Mouse (Mus musculus): Measurements from ENCODE around the gene Unkl. TPM values are rescaled to one million over a fixed set of nuclear protein-coding genes. Genes with fewer than 3 reads are reported as not detected.
A peak's percentile ranks its signal among the peaks of the same experiment; 100 is the strongest.
"Not testable (repeated sequence)": the region's sequence is repeated elsewhere in the genome, so short reads cannot be mapped to it uniquely, and the experiment has no call there.

The Unkl gene
- total RNA-seq, 1 experiment from 2014 or later, result 19.9 TPM

DNA sequence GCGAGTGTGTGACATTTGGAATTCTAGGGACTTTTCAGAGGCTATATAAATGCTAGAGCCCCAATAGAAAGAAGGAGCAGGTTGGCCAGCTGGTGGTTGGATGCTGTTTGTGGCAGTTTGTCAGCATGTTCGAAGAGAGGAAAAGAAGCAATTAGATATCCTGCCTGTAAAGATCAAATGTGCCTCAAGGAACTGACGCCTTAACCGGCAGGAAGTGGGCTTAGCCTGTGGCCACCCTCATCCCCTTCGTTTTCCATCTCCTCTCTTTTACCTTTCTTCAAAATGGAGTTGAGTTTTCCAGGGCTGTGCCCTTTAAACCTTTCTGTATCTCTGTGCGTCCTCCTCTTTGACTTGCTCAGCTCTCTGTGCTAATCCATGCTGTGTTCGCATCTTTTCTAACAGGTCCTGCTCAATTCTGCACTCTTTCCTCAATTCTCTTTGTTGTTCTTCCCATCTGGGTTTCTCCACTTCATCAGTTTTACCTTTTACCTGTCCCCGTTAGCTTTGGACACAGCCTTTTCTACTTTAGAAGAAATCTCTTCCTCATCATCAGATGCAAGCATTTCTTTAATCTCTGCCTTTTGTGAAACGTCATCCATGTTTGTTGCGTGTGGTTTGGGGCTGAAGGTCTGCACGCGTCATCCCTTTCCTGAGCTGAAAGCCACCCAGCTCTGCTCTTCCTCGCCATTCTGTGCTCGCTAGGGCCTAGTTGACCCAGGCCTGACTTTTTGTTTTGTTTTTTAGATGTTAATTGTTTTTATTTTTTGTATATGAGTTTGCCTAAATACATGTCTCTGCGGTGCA is 31.5 kb downstream of the Unkl start:
- no peak for DNase-seq

DNA sequence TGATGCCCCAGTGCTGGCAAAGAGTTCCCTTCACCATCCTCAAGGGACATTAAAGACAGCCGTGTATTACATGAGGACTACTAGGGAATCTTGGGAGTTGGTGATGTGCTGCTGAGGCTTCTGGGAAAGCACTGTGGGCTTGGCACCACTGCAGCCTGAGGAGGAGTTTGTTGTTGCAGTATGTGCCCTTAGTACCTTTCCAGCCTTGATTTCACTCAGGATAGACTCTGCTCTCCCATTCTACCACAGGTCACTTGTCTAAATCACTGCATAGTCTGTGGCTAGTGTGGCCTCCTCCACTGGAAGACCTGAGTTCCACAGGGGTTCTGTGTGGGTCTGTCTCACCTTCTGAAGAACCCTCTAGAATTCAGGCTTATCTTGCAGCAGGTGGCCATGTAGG is 32.5 kb downstream of the Unkl start:
- no peak for DNase-seq

DNA sequence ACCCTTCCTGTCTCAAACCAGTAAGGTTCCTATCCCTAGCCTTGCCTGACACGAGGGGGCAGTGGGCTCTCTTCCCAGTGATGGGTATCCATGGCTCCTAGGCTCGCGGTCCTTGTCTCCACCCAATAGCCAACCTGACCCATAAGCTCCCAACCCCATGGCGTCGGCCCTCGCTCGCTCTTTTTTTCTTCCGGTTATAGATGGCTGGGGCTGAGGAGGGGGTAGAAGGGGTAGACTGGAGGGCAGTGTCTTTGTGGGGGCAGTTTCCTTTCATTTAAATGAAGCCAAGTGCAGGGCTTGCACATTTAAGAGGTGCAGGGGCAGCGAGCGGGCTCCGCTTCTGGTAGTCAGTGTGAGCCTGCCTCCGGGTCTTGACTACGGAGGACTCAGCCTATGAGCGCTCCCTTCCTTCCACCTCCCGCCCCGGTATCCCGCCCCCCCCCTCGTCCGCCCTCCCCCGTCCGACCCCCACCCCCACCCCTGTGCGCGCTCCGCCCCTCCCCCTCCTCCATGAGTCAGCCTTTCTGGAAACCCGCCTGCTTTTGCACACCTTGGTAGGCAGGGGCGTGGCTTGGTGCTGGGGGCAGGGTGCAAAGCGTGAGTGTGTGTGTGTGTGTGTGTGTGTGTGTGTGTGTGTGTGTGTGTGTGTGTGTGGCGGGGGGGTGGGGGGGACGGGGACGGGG is 33.8 kb downstream of the Unkl start:
- DNase-seq, result peak; percentile 82

DNA sequence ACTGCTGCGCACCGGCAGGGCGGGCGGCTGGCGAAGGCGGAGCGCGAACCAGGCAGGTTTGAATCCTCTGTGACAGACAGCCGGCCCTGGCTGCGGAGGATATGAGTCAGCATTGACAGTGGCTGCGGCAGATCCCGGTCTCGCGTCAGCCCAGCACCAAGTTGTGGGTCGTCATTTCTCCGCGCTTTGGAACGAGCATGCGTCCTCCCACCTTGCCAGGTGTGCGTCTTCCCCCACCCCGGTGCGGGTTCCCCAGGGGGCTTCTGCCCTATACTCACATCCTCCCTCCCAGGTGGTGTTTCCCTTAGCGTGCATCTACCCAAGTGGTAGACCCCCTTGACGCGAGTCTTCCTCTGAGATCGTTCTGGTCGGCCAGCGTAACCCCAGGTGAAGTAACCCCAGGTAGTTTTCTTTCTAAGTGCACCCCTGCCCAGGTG is 34.3 kb downstream of the Unkl start:
- not testable (repeated sequence) for DNase-seq

DNA sequence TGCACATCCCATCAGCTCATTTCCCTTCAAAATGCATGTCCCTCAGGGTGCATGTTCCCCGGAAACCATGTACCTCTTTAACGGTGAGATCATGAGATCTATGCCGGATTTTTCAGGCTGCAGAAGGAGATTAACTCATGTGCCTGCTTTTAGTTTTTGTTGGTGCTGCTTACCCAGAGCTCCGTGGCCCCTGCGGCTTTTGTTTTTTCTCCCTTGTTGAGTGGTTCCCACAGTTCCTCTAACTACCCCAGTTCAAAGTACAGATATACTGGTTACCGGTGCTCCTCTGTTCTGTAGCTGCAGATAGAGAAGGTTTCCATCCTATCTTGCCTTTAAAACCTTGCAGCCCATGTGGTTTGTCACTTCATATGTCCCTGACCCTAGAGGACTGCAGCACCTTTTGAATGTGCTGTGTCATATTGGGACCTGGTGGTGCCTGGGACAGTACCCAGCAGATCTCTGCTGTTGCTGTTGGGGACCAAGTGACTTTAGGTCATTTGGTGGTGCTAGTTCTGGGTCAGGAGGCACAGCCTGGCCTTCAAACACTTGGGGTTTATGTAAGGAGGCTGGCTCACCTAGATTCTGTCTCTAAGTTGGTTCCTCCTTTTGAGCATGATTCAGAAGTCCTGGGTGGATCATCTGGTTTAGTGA is 34.9 kb downstream of the Unkl start:
- DNase-seq, result no peak

DNA sequence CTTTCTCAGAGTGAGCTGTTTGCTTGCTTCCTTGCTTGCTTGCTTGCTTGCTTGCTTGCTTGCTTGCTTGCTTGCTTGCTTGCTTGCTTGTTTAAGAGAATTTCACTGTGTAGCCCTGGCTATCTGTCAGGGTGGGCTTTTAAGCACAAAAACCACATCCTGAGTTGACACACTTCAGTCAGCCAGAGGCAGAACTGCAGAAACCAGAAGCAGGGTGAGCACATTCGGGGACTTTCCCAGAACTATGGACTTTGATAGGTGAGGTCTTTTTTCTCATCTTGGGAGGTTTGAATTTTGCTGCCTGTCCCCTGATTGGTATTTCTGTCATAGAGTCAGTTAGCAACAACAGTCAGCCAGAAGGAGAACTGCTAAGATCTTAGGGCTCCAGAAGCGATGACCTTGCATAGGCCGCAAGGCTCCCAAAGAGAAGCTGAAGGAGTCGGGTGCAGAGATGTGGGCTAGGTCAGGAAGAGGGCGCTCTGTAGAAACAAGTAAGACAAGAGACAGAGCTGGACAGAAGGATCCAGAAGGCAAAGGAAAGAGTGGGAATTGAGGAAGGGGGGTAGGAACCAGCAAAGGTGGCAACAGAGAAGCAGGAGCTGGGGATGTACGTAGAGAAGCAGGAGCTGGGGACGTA is 36.5 kb downstream of the Unkl start:
- DNase-seq, result no peak

DNA sequence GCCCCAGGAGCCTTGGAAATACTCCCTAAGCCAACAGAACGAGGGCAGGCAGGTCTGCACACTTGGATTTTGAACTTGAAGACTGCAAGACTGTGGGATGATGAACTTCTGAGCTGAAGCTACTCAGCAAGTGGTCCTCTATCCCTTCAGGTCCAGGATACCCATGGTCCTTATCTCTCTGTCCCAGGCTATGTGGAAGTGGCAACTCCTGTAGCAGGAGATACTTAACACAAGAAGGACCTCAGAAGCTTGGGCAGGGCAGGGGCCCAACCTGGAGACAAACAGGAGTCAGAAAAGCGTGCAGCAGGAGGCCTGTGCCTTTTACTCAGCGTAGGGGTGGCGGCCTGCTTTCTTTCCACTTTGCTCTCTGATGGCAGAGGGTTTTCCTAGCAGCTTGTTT is 37.5 kb downstream of the Unkl start:
- DNase-seq, result no peak

DNA sequence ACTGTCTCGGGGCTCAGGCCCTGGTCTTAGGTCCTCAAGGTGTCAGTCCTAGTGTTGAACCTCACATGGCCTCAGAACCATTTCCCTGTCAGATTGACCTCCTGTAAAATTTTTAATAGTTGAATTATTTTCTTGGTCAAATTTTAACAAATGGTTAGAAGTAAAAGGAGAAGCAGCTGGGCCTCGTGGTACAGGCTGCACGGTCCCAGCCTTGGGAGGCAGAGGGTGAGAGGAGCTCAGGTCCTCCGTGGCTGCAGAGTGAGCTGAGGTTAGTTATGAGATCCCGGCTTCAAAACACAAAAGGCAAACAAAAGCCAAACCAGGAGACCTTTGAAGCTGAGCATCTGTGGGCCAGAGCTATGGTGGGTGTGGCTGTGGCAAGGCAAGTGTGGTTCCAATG is 39.8 kb downstream of the Unkl start:
- DNase-seq, result no peak

DNA sequence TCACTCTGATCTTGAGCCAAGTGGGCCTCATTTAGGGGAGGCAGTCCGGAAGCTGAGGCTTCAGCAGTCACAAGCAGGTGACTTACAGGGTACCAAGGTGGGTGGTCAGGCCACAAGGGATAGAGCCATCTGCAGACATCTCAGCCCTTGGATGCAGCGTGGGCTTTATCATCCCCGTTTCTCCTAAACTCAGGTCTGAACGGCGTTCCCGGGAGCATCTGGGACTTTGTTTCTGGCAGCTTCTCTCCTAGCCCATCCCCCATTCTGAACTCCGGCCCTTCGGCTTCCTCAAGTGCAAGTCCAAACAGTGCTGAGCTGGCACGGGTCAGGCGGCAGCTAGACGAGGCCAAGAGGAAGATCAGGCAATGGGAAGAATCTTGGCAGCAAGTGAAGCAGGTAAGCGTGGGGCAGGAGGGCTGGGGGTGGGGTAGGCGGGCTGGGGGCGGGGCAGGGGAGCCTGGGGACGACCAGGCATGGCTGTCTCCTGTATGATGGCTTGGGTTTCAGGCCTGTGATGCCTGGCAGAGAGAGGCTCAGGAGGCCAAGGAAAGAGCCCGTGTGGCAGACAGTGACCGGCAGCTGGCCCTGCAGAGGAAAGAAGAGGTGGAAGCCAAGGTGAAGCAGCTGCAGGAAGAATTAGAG is 41.9 kb downstream of the Unkl start:
- DNase-seq, result not testable (repeated sequence)

DNA sequence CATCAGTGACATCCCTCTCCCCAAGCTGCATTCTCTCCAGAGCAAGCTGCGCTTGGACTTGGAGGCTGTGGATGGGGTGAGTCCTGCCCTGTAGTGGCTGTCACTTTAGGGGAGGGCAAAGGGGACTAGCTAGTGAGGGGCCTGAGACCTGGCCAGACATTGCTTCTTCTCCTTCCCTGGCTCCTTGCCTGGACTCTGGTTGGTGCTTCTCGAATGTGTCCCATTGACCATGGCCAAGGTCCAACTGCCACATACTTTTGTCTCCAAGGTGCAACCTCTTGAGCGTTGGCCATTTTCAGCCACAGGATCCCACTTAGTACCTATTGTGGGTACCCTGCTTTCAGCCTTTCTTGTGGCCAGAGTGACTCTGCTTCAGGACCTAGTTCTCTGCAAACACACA is 42.5 kb downstream of the Unkl start:
- DNase-seq, result no peak

DNA sequence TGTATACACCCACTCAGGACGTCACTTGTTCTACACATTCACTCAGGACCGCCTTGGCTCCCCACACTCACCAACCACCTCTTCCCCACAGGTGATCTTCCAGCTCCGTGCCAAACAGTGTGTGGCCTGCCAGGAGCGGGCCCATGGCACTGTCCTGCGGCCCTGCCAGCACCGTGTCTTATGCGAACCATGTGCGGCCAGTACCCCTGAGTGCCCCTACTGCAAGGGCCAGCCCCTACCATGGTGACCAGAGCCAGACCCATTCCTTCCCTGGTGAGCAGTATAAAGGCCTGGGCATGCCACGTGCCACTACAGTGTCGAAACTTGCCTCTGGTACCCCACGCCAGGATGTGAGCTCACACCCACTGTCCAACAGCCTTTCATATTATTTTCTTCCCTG is 43.4 kb downstream of the Unkl start:
- DNase-seq, result not testable (repeated sequence)

DNA sequence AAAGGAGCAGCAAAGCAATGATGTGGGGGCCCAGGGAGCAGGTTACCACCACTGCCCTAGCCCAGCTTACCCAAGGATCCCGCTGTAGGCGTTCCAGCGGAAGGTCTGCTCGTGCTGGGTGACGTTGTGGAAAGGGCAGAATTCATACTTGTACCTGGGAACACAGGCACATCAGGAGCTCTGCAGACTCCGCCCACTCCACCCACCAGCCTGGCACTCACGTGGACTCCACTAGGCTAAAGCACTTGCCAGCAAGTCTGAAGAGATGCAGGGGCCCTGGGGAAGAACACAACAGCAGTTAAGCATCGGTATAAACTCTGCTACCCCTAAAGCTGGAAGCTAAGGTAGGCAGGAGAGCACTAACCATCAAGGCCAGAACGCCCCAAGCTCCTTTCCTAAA is 47.4 kb downstream of the Unkl start:
- no peak for DNase-seq

DNA sequence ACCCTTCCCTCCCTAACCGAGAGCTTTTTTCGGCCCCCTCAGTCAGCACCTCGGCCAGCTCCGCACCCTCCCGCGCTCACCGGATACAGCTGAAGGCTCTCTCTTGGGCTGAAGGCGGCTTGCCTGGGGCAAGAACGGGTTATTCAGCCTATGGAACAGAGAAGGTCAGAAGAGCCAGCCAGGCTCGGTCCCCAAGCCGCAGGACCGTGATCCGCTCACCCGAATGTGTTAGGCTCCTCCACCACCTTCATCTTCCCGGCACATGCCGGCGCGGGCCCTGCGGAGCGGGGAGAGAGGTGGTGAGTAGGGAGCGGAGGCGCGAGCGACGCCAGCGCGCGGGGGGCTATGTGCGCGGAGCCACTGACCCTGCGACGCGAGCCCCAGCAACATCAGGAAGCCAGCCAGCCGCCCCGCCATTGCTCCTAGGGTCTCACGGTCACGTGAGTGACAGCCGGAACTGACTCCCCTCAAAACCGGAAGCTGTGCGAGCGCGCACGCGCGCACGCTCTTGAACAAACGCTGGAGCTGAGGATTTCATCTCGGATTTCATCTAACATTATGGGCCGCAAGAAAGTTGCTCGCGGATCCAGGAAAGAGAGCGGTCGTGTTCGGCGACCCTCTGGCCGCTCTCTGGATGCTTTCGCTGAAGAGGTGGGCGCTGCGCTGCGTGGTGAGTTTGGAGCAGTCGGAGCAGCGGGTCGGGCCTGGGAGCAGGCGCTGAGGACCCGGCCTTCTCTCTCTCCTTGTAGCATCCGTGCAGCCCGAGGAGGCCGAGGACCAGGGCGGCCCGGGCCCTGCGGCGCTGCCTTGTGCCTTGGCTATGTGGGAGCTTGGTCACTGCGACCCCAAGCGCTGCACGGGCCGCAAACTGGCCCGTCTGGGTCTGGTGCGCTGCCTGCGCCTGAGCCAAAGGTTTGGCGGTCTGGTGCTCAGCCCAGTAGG is 51.8 kb downstream of the Unkl start, which contains the start of the genes Gnptg and Tsr3:
Gene Gnptg, minus strand, starts transcription at position 430 of the 942 bp plus-strand sequence.
Gene Tsr3, plus strand, starts transcription at position 476 of the 942 bp plus-strand sequence.
- DNase-seq, result peak; percentile 85

DNA sequence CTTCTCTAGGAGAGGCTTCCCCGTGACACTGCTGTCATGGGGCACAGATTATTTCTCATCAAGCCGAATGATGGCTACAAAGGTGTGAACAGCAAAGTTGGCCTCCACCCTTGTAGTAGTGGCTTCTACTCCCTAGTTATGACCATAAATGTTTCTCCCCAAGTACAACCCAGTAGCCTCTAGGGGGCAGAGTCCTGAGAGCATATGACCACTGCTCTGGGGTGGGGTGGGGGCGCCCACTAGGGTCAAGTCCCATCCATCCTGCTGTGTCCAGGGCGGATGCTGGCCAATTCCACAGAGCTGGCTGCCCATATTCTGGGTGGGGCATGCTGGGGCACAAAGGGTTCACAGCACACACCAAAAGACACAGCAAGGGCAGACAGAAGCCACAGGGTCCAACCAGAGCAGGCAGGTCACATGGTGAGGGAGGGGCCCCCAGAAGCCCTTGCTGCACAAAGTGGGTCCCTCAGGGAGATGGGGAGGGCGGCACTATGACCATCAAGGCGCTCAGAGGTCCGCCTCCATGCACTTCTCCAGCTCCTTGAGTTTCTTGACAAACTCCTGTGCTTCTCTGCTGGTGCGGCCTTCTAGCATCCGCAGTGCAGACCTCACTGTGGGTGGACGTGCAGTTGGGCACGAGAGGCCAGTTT is 55.1 kb downstream of the Unkl start:
- DNase-seq, result no peak

DNA sequence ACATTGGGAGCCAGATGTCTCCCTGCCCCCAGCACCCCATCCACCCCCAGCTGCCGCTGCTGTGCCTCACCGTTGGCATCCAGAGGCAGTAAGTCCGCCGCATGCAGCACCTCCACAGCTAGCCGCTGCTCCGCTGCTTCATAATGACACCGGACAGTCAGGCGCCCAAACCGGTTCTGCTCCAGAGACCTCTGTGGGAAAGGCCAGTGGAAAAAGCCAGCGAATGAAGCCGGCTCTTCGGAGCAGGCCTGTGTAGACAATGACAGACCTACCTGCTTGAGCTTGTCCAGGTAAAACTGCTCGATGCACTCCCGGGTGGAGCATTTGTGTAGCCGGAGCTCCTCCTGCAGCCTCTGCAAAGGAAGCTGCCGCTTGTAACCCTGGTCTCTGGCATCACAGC is 56.0 kb downstream of the Unkl start:
- no peak for DNase-seq

DNA sequence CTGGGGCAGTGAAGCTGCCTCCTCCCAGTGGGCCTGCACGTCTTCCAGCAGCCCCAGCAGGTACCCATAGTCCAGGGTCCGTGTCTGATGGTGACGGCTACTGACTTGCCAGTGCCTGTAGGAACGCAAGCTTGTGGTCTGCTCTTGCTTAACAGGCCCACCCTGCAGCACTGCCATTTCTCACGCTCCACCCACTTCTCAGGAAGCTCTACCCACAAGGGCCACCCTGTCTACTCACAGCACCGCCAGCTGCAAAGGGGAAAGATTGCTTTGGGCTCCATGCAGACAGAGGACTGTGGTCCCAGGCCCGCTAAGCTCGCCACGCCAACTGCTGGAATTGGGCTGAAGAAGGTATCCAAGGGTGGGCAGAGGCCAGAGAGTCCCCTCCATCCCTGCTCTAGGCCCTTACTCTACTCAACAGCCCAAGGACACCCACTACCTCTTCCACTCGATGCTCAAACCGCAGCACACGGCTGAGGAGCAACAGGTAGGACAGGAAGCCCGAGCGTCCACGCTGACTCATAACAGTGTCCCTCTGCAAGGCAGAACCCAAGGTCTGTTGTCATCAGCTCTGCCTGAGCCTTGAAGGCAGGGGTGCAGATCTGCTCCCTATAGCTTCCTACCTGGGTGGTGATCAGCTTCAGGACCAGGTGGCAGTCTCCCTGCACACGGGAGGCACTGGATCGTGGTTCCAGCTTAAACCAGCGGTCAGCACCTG is 60.0 kb downstream of the Unkl start:
- DNase-seq, result no peak

DNA sequence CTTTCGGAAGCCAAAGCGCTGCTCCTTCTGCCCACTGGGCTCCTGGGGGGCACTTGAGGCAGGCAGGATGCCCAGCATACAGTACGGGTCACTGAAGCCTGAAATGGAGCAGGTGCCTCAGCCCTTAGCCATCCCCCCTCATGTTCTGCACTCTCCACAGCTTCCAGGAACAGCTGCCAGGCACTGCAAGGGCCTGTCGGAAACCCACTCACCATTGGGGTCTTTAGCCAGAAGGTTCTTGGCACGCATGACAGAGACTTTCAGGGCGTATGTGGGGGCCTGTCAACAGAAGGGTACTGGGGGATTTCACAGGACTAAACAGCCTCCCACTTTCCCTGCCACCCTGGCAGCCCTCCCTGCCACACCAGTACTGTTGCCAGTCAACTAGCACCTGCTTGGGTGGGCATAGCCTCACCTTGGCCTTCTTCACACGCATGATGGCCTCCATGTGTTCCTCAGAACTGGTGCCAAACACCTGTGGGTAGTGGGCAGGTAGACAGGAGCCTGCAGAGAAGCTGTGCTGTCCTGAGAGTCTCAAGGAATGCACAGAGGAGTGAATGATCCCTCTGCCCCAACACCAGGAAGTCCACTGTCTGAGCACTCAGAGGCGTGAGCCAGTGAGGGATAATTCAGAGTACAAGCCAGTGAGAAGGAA is 62.1 kb downstream of the Unkl start:
- DNase-seq, result no peak

DNA sequence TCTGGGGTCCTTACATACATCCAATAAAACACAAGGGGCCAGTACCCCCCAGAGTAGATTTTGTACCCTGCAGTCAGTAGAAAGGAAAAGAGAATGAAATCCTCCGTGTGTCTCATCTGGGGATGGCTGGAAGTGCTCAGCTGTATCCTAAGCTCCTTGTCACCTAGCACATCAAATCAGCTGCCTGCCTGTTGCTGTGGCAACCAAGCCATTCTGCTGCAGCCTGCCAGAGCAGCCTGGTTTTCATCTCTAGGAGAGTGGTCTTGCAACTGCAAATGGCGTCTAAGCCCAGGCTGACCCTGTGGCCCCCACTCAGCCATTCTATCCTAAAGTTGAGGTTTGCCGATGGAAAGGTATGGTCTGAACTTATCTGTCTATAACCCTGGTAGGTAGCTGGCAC is 64.4 kb downstream of the Unkl start:
- no peak for DNase-seq

DNA sequence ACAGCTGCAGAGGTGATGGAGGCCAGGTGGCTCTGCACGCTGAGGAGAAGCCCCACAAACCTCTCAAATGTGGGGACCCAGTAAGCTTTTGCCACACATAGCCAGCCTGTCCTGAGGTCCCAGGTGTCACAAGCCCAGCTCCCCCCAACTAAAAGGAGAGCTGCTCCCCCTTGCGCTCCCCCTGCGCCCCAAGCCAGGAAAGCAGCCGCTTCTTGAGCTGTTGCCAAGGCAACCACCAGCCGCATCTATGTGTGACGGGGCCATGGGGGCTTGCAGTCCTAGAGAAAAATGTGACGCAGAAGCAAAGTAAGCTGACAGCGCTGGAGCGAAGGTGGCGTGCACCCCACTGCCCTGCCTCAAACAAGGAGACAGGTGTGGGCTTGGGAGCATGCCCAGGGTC is 65.6 kb downstream of the Unkl start:
- no peak for DNase-seq

Measured in adrenal gland, postnatal 25 days (tissue).